Mouse (Mus musculus): ENCODE data around the gene Gm5767. TPM values are rescaled to one million over a fixed set of nuclear protein-coding genes. Genes with fewer than 3 reads are reported as not detected.
A peak's percentile ranks its signal among the peaks of the same experiment; 100 is the strongest.

Gene Gm5767
- polyA plus RNA-seq, 1 experiment from 2014 or later, result not detected

DNA sequence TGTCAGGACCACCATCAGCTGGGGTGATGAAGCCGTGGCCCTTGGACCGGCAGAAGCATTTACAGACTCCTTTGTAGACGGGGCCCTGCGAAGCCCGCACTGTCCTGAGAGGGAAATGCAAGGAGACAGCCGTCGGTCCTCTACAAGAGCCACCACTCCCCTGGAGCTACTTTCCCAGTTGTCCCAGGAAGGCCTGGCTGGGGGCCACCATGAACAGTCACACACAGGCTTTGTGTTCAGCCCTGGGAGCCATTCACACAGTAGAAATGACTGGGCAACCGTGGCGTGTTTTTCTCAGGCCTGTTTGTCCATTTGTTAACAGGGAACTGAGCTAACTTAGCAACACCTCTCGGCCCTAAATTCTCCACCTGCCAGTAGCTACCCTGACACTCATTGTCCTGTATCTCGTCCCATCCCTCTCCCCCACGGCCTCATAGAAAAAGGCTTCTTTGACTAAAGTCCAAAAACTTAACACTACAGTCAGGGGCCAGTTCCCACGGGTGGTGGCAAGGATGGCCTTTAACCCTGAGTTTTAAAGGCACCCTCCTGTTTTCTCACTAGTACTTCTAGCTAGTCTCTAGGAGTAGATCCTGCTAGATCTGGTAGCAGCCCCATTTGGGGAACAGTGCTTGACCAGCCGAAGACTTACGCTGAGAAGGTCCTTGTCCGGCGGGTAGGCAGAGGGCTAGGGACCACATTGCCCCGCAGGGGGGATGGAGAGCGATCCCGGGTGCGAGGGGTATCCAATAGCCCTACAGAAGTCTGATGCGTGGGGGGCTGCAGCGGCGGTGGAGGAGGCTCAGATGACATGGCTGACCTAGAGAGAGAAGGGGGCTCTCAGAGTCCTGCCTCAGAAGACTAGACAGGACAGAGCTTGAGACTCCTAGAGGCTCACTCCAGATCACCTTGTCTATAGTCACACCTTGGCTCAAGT, 16.7 kb upstream of the Gm5767 start:
- peaks cover 6% of the 10 kb centered on the region for H3K36me3 ChIP-seq (replicated peaks; ENCODE audit: control insufficient read depth, insufficient read depth, low read depth, low read length)
- 82% methylated on average over 24 of the region's 24 CpGs for WGBS
- H3K27ac ChIP-seq (replicated peaks; ENCODE audit: low read depth, low read length), result no peak overlapping the region
- no peaks in the 10 kb centered on the region for H3K27me3 ChIP-seq (ENCODE audit: control insufficient read depth, insufficient read depth, low read length)
- H3K9me3 ChIP-seq (replicated peaks; ENCODE audit: control insufficient read depth, low read length), result no peaks in the 10 kb centered on the region
- H3K4me1 ChIP-seq (ENCODE audit: control insufficient read depth, insufficient read depth, low read length), result no peaks in the 10 kb centered on the region
- DNase-seq (ENCODE audit: low spot score) (no peak), ATAC-seq (replicated peaks; ENCODE audit: insufficient number of reproducible peaks, low FRiP score, low TSS enrichment, low read depth) (no peak)
- H3K4me3 ChIP-seq (ENCODE audit: low read depth, low read length), result no peak overlapping the region
- no peak overlapping the region for H3K9ac ChIP-seq (replicated peaks; ENCODE audit: low read length)
- H3K4me2 ChIP-seq (ENCODE audit: low read depth, low read length), result no peak overlapping the region

DNA sequence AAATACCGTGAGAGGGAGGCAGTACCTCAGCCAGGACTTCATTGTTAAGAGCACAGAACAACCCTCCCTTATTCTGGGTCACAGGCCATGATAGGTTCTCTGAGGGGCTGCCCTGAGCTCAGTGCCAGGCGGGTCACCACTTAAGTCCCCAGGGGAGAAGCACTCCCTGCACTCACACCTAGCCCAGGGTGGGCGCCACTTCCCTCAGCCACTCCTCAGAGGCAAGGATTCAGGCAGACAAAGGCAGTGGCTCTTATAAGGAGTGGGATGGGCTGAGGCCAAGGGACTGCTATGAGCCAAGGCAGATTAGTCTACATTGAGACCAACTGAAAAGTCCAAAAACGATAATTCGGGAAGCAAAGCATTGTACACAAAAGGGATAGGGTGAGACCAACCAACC, 15.2 kb upstream of the Gm5767 start:
- H3K9me3 ChIP-seq (replicated peaks; ENCODE audit: control insufficient read depth, low read length), result no peaks in the 10 kb centered on the region
- 75% methylated on average over 5 of the region's 5 CpGs for WGBS
- no peak for ATAC-seq (replicated peaks; ENCODE audit: insufficient number of reproducible peaks, low FRiP score, low TSS enrichment, low read depth)
- no peaks in the 10 kb centered on the region; the same call in 1 of the 2 replicates for H3K4me1 ChIP-seq (ENCODE audit: control insufficient read depth, insufficient read depth, low read length)
- no peaks in the 10 kb centered on the region for H3K27me3 ChIP-seq (ENCODE audit: control insufficient read depth, insufficient read depth, low read length)
- H3K27ac ChIP-seq (replicated peaks; ENCODE audit: low read depth, low read length), result no peak overlapping the region
- H3K36me3 ChIP-seq (replicated peaks; ENCODE audit: control insufficient read depth, insufficient read depth, low read depth, low read length), result peaks cover 4% of the 10 kb centered on the region
- H3K4me2 ChIP-seq (ENCODE audit: low read depth, low read length), result no peak overlapping the region
- no peak for DNase-seq (ENCODE audit: low spot score)
- no peak overlapping the region for H3K9ac ChIP-seq (replicated peaks; ENCODE audit: low read length)
- no peak overlapping the region for H3K4me3 ChIP-seq (ENCODE audit: low read depth, low read length)

DNA sequence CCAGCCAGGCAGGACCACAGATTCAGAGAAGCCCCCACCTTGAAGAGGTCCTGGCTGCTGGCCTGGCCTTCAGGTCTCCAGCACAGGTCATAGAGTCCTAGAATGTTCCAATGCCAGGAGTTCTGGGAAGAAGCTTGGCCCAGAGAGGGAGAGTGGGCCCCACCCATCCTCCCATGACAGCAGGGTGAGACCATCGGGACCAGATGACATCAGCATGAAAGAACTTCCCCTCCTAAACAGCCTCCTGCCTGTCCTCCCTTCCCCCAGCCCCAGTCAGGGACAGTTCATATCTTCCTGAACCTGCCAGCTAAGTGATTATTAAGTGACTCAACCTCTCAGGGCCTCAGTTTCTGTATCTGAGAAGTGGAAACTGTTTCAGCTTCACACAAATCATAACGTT, 14.1 kb upstream of the Gm5767 start:
- Histone ChIP-seq H3K9ac (replicated peaks; ENCODE audit: low read length) (no peak overlapping the region), H3K4me3 (ENCODE audit: low read depth, low read length) (no peak overlapping the region), H3K27me3 (ENCODE audit: control insufficient read depth, insufficient read depth, low read length) (no peaks in the 10 kb centered on the region), H3K4me1 (ENCODE audit: control insufficient read depth, insufficient read depth, low read length) (no peaks in the 10 kb centered on the region; the same call in 1 of the 2 replicates), H3K4me2 (ENCODE audit: low read depth, low read length) (no peak overlapping the region), H3K27ac (replicated peaks; ENCODE audit: low read depth, low read length) (no peak overlapping the region), H3K36me3 (replicated peaks; ENCODE audit: control insufficient read depth, insufficient read depth, low read depth, low read length) (no peaks in the 10 kb centered on the region; the same call in 1 of the 2 replicates), H3K9me3 (replicated peaks; ENCODE audit: control insufficient read depth, low read length) (no peaks in the 10 kb centered on the region)
- no peak for ATAC-seq (replicated peaks; ENCODE audit: insufficient number of reproducible peaks, low FRiP score, low TSS enrichment, low read depth)
- WGBS, result 71% methylated on average over 2 of the region's 2 CpGs
- no peak for DNase-seq (ENCODE audit: low spot score)

DNA sequence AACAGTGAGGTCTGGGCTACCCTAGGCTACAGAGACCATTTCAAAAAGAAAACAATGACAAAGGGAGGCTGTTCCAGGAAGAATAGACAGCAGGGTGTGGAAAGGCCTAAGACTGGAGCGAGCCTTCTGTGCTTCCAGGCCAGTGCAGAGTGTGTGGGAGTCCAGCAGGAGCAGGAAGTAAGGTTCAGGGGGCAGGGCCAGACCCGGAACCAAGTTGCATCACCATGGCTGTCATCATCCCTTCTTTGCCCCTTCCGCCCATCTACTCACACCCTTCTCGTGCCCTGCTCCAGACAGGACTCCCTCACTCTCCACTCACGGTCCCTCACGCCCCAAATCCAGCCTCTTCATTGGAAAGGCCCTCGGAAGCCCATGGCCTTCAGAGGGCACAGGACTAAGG, 13.3 kb upstream of the Gm5767 start:
- Histone ChIP-seq H3K4me3 (ENCODE audit: low read depth, low read length) (no peak overlapping the region), H3K36me3 (replicated peaks; ENCODE audit: control insufficient read depth, insufficient read depth, low read depth, low read length) (no peaks in the 10 kb centered on the region; the same call in 1 of the 2 replicates), H3K9ac (replicated peaks; ENCODE audit: low read length) (no peak overlapping the region), H3K27me3 (ENCODE audit: control insufficient read depth, insufficient read depth, low read length) (no peaks in the 10 kb centered on the region), H3K4me1 (ENCODE audit: control insufficient read depth, insufficient read depth, low read length) (no peaks in the 10 kb centered on the region; the same call in 1 of the 2 replicates), H3K4me2 (ENCODE audit: low read depth, low read length) (no peak overlapping the region), H3K27ac (replicated peaks; ENCODE audit: low read depth, low read length) (no peak overlapping the region), H3K9me3 (replicated peaks; ENCODE audit: control insufficient read depth, low read length) (no peaks in the 10 kb centered on the region)
- 77% methylated on average over 7 of the region's 7 CpGs for WGBS
- DNase-seq (ENCODE audit: low spot score) (no peak), ATAC-seq (replicated peaks; ENCODE audit: insufficient number of reproducible peaks, low FRiP score, low TSS enrichment, low read depth) (no peak)

DNA sequence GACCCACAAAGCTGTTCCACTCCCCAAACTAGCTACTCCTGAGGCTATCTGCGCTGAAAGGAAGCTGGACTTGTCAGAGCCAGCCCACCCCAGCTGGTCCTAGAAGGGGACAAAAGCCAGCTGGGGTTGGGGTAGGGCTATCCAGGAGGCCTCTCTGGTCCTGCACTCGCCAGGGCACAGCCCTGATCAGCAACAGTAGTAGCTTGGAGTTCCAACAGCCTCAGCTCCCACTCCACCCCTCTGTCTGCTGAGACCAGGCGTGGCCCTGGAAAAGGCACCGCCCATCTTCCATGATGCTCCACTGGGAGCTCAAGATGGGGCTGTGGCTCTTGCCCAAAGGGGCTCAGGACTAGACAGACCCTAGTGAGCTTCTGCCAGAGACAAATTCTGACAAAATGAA, 12.8 kb upstream of the Gm5767 start:
- no peak overlapping the region for H3K9ac ChIP-seq (replicated peaks; ENCODE audit: low read length)
- no peak overlapping the region for H3K27ac ChIP-seq (replicated peaks; ENCODE audit: low read depth, low read length)
- DNase-seq (ENCODE audit: low spot score) (no peak), ATAC-seq (replicated peaks; ENCODE audit: insufficient number of reproducible peaks, low FRiP score, low TSS enrichment, low read depth) (no peak)
- no peaks in the 10 kb centered on the region; the same call in 1 of the 2 replicates for H3K4me1 ChIP-seq (ENCODE audit: control insufficient read depth, insufficient read depth, low read length)
- H3K27me3 ChIP-seq (ENCODE audit: control insufficient read depth, insufficient read depth, low read length), result no peaks in the 10 kb centered on the region
- no peak overlapping the region for H3K4me3 ChIP-seq (ENCODE audit: low read depth, low read length)
- no peak overlapping the region for H3K4me2 ChIP-seq (ENCODE audit: low read depth, low read length)
- WGBS, result 71% methylated on average over 4 of the region's 4 CpGs
- no peaks in the 10 kb centered on the region; the same call in 1 of the 2 replicates for H3K36me3 ChIP-seq (replicated peaks; ENCODE audit: control insufficient read depth, insufficient read depth, low read depth, low read length)
- H3K9me3 ChIP-seq (replicated peaks; ENCODE audit: control insufficient read depth, low read length), result no peaks in the 10 kb centered on the region

DNA sequence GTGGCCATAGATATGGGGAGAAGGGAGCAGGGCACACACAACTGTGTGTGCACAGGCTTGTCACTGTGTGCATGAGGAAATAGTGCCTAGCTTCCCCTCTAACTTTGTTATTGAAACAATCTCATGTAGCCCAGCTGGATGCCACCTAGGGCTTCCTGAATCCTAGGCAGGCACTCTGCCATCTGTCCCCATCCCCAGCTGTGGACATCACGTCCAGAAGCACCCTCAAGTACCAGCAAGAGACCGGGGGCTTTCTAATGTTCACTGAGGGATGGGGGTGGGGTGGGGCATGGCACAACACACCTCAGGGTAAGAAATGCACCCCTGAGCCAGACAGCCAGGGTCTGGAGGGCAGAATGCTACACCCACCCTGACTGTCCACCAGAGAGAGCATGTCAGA, 12.2 kb upstream of the Gm5767 start:
- DNase-seq (ENCODE audit: low spot score) (no peak), ATAC-seq (replicated peaks; ENCODE audit: insufficient number of reproducible peaks, low FRiP score, low TSS enrichment, low read depth) (no peak)
- no peak overlapping the region for H3K27ac ChIP-seq (replicated peaks; ENCODE audit: low read depth, low read length)
- H3K4me2 ChIP-seq (ENCODE audit: low read depth, low read length), result no peak overlapping the region
- no peaks in the 10 kb centered on the region for H3K27me3 ChIP-seq (ENCODE audit: control insufficient read depth, insufficient read depth, low read length)
- H3K4me1 ChIP-seq (ENCODE audit: control insufficient read depth, insufficient read depth, low read length), result no peaks in the 10 kb centered on the region; the same call in 1 of the 2 replicates
- no peaks in the 10 kb centered on the region for H3K9me3 ChIP-seq (replicated peaks; ENCODE audit: control insufficient read depth, low read length)
- H3K36me3 ChIP-seq (replicated peaks; ENCODE audit: control insufficient read depth, insufficient read depth, low read depth, low read length), result no peaks in the 10 kb centered on the region
- WGBS, result 95% methylated on average over 2 of the region's 2 CpGs
- no peak overlapping the region for H3K4me3 ChIP-seq (ENCODE audit: low read depth, low read length)
- H3K9ac ChIP-seq (replicated peaks; ENCODE audit: low read length), result no peak overlapping the region

DNA sequence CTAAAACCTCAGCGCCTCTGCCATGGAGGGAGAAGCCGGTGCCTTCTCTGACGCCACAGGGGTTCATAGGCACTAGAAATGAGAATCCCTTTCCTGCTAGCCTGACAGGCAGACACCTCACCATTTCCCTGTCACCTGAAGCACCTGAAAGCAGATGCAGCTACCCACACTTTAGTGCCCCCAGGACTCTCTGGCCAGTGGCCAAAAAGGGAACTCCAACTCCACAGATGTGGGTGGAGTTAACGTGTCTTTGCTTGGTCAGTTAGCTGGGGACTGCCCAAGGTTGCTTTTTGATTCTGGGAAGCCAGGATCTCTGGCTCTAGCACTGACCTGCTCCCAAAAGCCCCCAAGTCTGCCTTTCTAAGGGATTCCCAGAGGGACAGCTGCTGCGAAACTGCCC, 11.1 kb upstream of the Gm5767 start:
- H3K27ac ChIP-seq (replicated peaks; ENCODE audit: low read depth, low read length), result no peak overlapping the region
- no peaks in the 10 kb centered on the region; the same call in 1 of the 2 replicates for H3K4me1 ChIP-seq (ENCODE audit: control insufficient read depth, insufficient read depth, low read length)
- no peaks in the 10 kb centered on the region for H3K36me3 ChIP-seq (replicated peaks; ENCODE audit: control insufficient read depth, insufficient read depth, low read depth, low read length)
- no peaks in the 10 kb centered on the region for H3K27me3 ChIP-seq (ENCODE audit: control insufficient read depth, insufficient read depth, low read length)
- H3K4me2 ChIP-seq (ENCODE audit: low read depth, low read length), result peak overlapping the region; percentile 73
- H3K9ac ChIP-seq (replicated peaks; ENCODE audit: low read length), result peak overlapping the region; percentile 71
- H3K9me3 ChIP-seq (replicated peaks; ENCODE audit: control insufficient read depth, low read length), result no peaks in the 10 kb centered on the region
- ATAC-seq (replicated peaks; ENCODE audit: insufficient number of reproducible peaks, low FRiP score, low TSS enrichment, low read depth), result no peak
- WGBS, result 59% methylated on average over 5 of the region's 5 CpGs
- DNase-seq (ENCODE audit: low spot score), result peak; percentile 19
- H3K4me3 ChIP-seq (ENCODE audit: low read depth, low read length), result peak overlapping the region; percentile 61

Measured in embryonic facial prominence, embryonic 11.5 days (tissue).